Mouse (Mus musculus) spleen, postnatal 10 days (tissue): ENCODE data around the gene Cfap74.

Source experiments
- DNase-seq, 2 experiments: peaks; one replicate each; pipeline ENCODE4 v3.0.0; 2021 to 2022; ENCODE audit warnings: low spot score in 2 of 2

The Cfap74 gene

DNA sequence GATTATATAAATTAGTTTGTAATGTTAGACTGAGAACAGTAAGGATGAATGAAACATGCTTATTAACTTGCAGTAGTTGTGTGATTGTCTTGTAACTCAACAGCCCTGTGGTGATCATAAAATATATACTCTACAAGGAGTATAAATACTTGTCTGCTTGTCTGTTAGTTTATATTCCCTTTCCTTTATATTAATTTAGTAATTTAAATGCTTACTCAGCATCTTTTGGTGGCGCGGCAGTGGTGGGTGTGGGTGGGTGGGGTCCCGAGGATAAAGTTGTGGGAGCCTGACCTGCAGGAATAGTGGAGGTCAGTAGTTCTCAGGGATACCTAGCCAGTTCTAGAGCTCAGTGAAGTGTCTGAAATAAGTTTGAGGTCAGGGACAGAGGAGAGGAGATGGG lies 89.0 kb downstream of the Cfap74 start:
- DNase-seq: no peak

DNA sequence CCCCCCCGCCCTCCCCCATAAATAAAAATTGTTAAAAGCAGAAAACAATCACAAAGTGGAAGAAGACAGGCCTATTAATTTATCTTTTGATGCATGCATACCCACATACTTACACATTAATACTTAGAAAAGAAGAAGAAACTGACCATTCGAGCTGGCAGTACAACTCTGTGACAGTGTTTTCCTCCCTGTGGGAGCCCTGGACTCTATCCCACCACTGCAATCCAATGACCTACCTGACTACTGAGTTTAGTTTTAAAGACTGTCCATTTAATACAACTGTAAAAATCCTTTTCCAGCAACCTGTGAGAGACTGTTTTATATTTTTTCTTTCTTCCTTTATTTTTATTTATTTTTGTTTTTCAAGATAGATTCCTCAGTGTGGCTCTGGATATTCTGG lies 92.1 kb downstream of the Cfap74 start:
- DNase-seq: no peak

DNA sequence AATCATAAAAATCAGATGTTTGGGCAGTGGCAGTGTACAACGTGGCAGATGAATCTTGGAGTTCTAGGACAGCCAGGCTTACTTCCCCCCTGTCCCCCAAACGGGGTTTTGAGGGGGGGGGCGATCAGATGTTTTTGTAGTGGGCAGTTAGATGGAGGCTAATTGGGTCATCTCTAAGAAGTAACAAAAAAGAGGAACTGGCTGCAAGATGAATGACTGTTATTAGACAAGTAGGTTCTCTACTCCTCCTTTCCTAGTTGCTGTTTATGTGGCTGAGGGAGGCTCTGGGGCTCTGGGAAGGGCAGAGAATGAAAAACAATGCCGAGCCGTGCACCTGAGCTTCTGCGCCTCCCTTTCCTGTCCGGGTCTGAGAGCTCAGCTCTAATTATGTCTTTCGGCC lies 96.1 kb downstream of the Cfap74 start:
- no peak for DNase-seq

DNA sequence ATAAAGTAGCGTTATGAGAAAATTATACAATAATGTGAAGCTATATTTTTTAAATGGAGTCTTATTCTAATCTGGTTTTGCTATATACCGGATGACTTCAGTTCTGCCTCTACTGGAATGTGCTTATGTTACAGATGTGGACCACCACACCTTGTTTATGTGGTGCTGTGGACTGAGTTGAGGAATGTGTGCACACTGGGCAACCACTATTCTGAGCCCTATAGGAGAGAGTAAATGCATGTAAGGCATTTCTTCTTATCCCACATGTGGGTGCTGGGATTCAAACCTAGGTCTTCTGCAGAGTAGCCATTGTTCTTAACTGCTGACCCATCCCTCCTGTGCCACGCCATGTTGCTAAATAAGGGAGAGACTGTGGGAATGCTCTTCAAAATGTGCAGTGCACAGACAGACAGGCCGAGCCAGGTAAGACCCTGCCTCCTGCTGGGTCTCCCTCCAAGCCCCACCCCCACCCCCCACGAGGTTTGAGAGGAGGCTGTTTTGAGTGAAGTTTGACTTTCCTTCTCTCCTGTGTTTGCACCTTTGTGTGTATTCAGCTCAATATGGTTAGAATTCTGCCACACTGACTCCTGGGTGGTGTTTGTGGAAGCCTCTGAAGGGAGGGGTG lies 96.8 kb downstream of the Cfap74 start:
- DNase-seq: no peak

DNA sequence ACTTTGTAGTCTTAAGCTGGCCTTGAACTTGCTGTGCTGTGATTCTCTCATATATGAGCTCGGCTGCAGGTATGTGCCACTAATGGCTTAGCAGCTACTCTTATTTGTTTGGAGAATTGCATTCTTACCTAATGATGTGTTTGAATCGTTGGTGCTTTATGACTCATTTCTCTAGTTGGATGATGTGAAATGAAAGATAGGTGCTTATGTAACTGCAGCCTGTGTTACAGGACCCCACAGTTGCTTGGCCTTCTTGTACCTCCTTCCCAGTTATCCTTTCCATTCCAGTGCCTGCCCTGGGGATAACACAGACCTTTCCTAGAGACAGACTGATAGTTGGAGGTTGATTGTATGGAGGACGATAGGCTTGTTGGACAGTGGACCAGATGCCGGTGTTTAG lies 99.6 kb downstream of the Cfap74 start:
- DNase-seq: no peak

DNA sequence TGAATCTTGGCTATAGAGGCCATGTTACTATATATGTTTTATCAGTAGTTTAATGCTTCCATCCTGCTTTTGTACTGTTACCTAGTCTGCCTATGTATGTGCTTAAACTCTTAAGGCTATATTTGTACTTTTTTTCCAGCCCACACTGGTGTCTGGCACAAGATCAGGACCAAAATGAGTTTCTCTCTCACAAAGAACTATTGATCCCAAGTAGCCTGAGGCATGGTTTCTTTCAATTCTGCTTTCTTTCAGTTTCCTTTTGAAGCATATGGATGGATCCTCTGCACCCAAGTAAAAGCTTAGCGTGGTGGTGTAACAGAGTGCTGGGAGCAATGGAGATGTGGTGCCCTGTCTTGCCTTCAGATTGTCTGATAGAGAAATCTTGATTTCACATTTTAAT lies 102.0 kb downstream of the Cfap74 start:
- no peak for DNase-seq

DNA sequence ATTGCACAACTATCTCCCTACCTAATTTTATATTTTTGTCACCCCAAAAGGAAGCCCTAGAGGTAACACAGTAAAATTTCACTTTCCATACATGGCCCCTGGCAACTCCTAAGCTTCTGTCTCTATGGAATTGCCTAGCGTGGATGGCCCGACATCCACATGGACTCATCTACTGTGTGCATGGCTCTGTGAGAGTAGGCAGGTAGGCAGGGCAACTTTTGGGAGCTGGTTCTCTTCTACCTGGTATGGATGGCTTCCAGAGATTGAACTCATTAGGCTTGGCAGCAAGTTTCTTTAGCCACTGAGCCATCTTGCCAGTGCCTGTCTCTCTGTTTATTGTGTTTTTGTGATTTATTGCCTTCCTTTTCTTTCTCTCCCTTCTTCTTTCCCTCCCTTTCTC lies 105.8 kb downstream of the Cfap74 start:
- DNase-seq: no peak
